Mouse (Mus musculus) mouse embryonic stem cell (cell line): ENCODE measurements around the gene Nphp4.

Experiments used
- in situ Hi-C, 2 experiments: fragments of 300-500 bp; cut with MboI; formaldehyde crosslinking; loops; 1 replicate in 1 of 2; 3 replicates in 1 of 2; pipeline ENCODE4 v1.14.3; 2019 to 2020; ENCODE audit warnings: low sequenced_read_pairs in 2 of 2, low pct_unique_long_range_greater_than_20kb in 1 of 2, mixed read lengths in 1 of 2; ENCODE audit not compliant: unreplicated experiment in 1 of 2

Nphp4 gene

DNA sequence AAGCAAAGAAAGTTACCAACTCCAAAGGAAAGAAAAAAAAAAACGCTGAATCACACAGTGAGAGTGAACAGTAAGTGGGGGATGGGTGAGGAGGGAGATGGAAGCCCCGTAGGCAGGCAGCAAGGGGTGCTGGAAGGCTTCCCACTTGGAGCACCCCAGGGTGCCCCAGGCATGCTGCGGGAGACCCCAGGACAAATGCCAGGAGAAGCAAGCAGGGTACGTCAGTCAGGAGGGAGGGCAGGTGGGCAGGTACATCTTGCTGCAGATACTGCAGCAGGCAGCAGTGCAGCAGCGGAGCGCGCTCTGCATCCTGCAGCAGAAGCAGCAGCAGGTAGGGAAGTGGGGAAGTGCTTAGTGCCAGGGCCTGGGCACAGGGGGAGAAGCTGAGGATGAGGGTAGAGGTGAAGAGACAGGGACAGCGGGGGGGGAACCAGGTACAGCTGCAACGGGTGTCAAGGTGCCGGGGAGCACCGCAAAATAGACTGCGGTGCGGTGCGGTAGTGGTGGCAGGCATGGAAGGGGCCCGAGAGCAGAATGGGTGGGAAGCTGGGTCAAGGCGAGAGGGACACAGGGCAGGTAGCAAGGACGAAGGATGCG, at the start of gene Nphp4:
Gene Nphp4 (plus strand): TSS at position 280 of the 597 bp plus-strand sequence.
- in situ Hi-C loops, result no loop called here

DNA sequence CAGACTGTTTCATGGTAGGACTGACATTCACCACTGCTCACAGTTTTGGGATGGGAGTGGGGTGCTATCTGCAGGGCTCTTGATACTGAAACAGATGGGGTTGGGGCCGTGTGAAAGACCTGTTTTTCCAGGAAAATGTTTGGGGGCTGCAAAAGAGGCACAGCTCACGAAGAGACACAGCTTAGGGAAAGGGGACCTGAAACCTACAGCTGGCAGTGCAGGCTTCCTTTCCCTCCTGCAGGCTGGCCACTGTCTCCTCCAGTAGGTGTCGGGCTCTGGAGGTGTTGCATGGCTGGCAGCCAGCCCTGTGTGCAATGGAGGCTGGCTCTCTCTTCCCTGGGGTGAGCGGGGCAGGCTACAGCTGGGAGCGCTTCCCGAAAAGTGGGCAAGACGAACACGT, 48.2 kb upstream of the Nphp4 start:
- in situ Hi-C loops, result no loop called here

DNA sequence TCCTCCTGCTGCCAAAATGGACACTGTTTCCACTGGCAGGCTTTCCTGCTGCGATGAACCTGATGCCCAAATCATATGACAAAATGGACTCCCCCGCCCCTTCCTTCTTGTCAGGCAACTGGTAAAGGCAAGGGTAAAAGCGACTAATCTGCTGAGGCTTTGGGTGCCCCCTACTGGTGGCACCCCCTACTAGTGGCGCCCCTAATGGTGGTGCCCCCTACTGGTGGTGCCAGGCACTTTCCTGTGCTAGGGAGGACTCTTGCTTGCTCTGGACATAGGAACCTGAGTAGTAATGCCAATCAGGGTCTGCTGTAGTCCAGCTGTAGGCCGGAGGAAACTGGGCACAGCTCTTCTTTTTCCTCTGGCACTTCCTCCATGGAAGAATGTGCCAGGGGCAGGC, 44.2 kb upstream of the Nphp4 start:
- in situ Hi-C loops, result loop anchor here (10.0 kb wide), 3 partner anchors 88 to 258 kb away; partner anchors contain the start of gene Acot7 (in 1 of the 2)

DNA sequence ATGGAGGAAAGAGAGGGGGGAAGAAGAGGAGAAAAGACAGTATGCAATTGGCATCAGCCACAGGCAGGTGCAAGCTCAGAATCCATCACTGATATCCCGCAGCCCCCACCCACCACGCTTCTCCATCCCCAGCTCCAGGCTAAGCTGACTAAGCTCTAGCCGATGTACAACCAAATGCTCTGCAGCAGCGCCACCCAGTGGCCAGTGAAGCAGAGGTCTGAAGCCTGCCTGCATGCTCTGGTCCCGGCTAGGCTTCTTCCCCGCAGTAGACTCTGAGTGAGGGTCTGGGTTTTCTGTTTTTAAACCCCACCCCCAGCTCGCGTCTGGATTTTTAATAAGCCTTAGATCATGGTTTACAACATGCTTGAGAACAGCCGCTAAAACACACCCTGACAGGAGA, 41.7 kb upstream of the Nphp4 start:
- in situ Hi-C loops, result loop anchor here (5.0 to 10.0 kb wide), 5 partner anchors 90 to 263 kb away; partner anchors contain the start of gene Acot7 (in 1 of the 2)

DNA sequence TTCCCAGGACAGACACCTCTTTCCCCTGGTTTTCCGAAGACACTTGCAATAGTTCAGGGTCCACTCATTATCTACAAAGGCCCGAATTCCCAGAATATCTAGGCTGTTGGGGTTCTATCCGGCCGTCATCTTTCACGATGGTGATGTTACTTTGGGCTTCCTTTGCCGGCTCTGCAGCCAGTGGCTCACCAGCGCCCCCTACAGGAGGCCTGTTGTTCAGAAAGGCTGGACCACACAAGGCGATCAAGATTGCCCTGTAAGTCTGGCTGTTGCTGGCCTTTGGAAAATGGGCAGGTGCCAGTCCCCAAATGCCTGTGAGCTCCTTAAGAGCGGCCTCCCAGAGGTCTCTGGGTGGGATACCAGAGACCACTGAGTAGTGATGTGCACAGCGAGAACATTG, 41.3 kb upstream of the Nphp4 start:
- in situ Hi-C loops, result loop anchor here (5.0 to 10.0 kb wide), 5 partner anchors 90 to 263 kb away; partner anchors contain the start of gene Acot7 (in 1 of the 2)

DNA sequence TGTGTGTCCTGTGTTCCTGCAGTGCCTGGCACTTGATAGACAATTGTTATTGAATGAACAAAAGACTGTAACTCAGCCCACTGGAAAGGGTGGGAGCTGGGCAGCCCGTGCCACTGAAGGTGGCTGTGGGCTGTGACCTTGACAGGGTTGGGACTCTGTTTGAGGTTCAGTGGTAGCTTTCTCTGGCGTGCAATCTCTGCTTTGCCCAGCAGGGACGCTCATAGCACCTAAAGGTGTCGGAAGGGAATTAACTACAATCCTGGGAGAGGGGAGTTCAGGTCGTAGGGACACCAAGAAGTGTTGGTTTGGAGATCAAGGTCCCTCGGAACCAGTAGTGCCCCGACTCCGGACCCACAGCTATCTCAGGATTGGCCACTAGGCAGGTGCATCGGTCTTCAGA, 35.6 kb upstream of the Nphp4 start:
- in situ Hi-C loops, result no loop called here

DNA sequence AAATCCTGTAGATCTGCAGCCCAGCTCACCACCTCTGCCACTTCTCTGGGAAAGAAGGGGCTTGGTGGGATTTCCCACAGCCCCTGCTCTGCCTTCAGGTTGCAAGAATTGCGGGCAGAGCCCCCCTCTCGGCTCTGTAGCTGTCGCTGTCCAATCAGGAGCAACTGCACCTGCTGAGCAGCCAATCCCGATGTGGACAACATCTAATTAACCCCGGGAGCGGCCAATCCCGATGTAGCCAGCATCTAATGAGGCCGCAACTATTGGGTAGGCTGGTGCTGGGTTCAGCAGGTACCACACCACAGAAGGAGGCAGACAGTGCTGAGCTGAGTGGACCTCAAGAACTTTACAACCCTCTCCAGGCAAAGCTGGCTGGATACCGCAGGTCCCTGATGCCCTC, 35.0 kb upstream of the Nphp4 start:
- in situ Hi-C loops, result no loop called here

DNA sequence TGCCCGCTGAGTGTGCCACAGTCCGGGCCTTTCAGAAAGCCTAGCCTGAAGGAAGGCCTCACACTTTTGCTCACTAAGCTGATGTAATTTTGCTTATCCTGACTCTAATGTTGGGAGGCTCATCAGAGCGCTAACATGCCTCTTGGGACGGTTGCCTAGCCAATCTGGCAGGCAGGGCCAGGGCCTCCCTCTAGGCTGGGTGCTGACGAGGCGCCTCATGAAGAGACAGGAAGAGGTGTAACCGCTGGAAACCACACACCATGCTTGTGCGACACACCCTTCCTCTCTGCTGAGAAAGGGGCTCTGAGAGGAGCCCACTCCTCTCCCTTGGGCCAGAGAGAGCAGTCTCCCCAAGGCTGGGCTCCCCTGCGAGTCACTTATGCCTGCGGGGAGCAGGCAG, 30.3 kb upstream of the Nphp4 start:
- in situ Hi-C loops, result no loop called here

DNA sequence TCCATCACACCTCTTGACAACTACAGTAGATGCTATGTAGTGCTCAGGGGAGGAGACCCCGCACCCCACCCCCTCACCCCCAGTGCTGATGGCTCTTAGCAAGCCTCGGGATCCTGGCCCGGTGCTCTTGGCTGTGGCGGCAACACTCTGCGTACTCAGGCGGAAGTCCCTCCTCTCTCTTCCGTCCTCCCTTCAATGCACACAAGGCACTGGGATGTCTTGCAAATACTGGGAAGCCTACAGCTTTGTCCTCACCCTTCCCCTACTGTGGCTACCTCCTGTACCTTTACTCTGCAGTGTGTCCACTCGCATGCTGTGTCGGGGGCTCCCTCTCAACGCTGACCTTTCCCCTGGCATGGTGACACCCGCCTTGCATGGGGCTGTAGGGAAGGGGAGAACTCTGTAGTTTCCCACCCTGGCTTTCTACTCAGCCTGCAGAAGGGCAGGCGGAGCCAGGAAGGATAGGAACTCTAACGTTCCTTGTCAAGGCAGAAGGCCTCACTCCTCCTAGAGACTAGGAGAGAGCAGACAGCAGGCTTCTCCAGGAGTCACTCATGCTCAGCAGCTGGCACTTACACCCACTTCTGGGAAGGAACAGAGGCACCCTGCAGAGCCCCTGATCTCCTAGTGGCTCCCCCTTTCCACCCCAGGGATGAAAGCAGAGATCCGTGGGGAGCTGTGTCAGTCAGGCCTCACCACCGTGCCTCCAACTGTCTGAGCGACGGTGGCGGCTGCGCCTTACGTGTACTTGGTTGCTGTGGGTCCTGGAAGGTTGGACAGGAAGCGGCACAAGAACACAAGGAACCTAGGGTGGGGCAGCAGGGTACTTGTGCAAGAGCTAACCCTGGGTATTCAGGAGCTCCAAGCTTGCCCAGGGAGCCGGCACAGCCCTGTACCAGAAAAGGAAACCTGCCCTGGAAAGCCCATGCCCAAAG, 28.5 kb upstream of the Nphp4 start:
- in situ Hi-C loops, result no loop called here

DNA sequence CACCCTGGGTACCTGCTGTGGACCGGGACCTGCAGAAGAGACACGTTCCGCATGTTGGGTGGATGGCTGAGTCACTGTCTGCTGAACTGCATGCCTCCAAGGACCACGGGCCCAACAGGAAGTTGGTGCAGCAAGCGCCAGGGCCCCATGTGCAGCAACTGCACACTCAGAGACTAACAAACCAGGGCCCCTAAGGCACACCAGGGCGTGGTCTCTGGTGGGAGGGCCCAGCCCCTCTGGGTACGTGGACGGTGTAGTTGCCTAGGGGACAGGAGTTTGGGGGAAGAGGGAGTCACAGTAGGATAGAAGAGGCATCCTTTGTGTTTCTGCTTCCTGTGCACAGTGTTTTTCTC, 27.9 kb upstream of the Nphp4 start:
- in situ Hi-C loops, result no loop called here

DNA sequence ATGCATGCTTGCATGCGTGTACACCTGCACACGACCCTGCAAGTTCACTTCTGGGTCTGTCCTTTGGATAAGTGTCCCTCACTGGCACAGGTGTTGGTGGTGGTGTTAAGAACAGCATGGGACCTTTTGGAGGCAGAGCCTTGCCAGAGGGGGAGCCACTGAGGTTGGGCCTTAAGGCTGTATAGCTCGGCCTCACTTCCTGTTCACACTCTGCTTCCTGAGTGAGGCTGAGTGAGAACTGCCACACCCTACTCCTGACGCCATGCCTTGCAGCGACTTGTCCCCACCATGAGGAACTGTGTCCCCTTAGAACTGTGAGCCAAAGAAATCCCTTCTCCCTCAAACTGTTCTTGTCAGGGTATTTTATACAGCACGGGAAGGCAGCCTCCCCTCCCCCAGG, 25.1 kb upstream of the Nphp4 start:
- in situ Hi-C loops, result no loop called here

DNA sequence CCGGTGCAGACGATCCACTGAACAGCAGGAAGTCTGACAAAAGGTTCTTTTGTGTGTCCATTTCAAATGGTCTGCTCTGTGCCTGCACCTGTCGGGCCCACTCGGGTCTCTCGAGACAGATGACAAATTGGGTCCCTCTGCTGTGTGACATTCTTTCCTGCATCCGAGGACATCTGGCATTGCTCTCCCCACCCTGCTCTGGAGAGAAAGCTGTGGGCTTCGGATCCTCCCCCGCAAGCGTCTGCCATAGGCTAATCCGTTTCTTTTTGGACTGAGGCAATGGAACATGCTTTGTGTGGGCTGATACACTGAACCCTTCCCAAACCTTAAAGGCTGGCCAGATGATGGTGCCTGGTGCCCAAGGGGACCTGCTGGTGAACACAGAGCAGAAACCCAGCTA, 23.4 kb upstream of the Nphp4 start:
- in situ Hi-C loops, result no loop called here

DNA sequence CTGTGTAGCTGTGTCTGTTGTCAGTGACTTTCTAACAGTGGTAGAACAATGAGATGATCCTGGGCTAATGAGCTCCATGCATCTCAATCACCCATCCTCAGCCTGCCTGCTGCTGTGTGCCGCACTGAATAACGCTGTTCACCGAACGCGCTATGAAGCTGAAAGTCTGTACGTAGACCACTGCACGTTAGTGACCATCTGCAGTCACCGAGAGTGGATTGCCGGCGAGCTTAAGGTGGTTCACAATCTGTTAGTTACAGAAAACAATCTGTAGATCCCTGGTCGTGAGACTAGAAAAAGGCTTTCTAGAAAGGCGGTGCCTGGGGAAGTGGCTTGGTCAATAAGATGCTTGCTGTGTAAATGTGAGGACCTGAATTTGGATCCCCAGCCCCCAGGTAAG, 22.4 kb upstream of the Nphp4 start:
- in situ Hi-C loops, result no loop called here

DNA sequence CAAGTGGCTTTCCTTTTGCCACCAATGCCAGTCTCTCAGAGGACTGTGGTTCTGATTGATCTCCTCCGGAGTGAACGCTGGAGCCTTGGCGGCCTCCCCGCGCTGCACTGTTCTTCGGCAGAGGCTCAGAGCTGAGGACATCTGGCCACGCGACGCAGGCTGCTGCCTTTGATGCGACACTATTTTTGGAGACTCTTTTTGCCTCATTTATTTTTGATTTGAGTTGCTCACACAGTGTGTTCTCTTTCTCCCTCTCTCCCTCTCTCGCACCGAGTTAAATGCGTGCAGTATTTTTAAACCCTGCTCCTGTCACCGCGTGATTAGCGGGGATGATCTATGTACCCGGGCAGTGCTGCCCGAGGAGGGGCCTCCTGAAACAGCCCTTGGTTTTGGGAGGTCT, 19.9 kb upstream of the Nphp4 start:
- in situ Hi-C loops, result no loop called here

DNA sequence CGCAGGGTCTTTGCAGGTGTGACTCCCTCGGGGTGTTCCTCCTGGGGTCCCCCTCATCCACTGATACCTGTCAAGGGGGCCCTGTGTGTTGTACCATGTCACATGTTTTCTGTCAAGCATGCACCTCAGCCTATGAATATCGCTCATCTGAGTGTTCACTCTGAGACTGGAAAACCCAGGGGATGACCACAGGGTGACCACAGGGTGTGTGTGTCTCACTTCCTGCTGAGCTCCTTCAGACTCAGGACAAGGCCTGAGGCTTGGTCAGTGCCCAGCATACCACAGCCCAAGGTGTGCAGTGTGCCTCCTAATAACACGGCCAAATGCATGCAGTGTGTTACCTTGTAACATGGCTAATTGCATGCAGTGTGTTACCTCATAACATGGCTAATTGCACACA, 18.8 kb upstream of the Nphp4 start:
- in situ Hi-C loops, result no loop called here

DNA sequence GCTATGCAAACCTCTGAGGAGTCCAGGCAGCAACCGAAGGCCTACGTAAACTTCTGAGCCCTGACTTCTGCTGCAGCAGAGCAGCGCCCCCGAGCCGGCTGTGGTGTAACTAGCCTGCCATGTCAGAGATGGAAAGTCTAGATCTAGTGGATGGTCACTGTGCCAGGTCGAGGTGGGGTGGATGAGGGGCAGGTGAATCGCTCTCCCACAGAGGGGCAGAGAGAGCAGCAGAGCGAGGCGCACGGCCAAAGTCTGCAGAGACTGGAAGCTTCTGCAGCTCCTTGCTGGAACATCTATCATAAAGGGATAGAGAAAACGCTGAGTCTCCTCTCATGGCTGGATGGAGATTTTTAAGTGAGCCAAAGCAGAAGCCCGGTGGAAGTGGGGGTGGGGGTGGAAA, 14.0 kb upstream of the Nphp4 start:
- in situ Hi-C loops, result no loop called here

DNA sequence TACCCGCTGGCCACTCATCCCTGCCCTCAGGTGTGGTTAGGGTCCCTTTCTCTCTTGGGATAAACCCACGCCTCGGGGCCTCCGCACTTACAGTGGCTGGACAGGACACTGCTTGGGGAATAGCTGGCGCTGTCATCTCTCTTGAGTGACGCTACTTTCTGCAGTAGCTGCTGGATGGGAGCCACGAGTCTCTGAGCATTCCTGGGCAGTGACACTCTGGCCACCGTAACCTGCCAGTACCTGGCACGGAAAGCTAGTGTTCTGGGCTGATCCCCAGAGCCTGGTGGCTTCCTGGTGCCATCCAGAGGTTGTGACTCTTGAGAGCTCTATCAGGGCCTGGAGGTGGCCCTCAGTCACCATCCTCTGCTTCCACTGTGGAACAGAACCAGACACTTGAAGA, 13.4 kb upstream of the Nphp4 start:
- in situ Hi-C loops, result no loop called here

DNA sequence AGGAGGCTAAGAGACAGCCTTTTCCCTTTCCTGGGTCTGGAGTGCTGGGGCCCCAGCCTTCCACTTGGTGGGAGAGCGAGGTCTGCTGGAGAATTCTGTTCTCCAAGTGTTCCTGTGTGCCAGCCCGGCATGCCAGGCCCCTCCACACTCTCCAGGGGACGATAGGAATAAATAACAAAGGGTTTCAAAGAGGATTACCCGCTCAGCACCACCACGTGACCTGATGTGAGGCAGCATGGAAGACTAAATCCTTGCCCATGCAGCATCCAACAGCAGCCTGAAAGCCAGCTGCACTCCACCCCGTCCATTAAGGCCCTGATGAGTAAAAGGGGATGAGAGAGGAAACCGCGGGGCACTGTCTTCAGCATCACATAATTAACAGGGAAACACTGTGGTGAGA, 11.4 kb upstream of the Nphp4 start:
- in situ Hi-C loops, result no loop called here

DNA sequence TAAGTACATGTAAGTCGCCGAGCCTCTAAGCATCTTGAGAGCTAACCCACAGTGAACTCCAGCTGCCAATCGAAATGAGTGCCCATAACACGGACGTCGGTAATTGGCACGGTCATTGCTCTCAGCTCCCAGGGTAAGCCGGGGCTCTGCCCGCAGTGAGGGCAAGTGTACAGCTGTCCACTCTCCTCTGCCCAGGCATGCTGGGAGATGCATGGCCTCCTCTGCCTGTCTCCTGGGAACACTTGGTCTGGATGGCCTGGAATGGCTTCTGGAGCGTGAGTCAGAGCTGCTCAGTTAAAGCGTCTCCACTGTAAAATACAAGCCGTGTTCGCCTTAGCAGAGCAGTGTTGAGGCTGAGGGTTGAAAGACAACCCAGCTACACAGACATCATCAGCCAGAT, 9.9 kb upstream of the Nphp4 start:
- in situ Hi-C loops, result no loop called here

DNA sequence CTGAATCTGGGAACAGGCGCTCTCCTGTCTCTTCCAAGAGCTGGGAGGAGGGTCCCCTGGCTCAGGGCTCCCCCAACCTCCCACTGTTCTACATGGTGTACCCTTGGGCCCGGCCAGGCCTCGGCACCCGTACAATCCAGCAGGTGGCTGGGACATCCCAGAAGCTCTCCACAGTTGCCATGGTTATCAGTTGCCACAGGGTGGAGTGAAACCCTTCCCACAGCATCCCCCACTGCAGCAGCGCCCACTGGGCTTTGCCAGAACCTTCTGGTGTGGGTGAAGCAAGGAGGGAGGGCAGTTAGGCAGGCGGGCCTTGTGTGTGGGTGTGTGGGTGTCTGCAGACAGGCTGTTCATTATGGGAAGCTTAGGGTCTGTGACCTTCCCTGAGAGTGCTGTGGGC, 8.6 kb upstream of the Nphp4 start:
- in situ Hi-C loops, result no loop called here
